Mouse (Mus musculus): ENCODE results near the gene Gli3.

DNA sequence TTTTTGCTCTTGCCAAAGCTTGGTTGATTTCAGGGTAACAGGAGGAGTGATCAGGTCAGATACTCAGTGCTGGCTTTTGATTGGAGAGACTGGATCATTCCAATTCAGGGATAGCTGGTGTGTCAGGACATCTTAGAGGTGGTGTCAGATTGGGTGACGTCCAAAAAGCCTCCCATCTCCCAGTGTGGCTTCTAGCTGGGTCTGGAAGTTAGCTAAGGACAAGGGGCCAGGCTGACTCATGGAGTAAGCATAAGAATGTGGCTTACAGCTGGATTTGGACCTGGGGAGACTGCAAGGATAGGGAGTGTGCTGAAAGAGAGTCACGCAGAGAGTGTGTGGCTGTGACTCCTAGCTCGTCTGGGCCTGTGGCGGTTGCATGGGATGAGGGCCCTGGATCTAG is 299.3 kb downstream of the Gli3 start:
- TF ChIP-seq POLR2A (IDR thresholded peaks at IDR 0.05; ENCODE audit: control insufficient read depth, low read depth, low read length) (no peak), CTCF (IDR thresholded peaks at IDR 0.05; ENCODE audit: control insufficient read depth, insufficient read depth, insufficient replicate concordance, low read depth, low read length) (no peak)
